Mouse (Mus musculus): ENCODE results near the gene Wdr24. TPM values are rescaled to one million over a fixed set of nuclear protein-coding genes. Genes with fewer than 3 reads are reported as not detected.

The Wdr24 gene
- total RNA-seq, 2 experiments from 2014 or later: 13.2 to 15.2 TPM

Other genes starting within 250 kb of the Wdr24 start
- gene Lmf1, start 244.5 kb upstream of the Wdr24 start, total RNA-seq (2023): 10 to 100 TPM; 13.6 to 14.3 TPM
- gene Gng13, start 106.5 kb upstream of the Wdr24 start, total RNA-seq (2023): not detected
- gene Chtf18, start 96.2 kb upstream of the Wdr24 start, total RNA-seq (2023): 10 to 100 TPM; 20.2 to 26.7 TPM
- gene Rpusd1, start 96.0 kb upstream of the Wdr24 start, total RNA-seq (2023): 1 to 10 TPM; 6.4 TPM
- gene Mslnl, start 87.6 kb upstream of the Wdr24 start, total RNA-seq (2023): not detected
- gene Msln, start 69.2 kb upstream of the Wdr24 start, total RNA-seq (2023): not detected
- gene Narfl, start 49.9 kb upstream of the Wdr24 start, total RNA-seq (2023): 10 to 100 TPM; 20.6 to 26.5 TPM
- gene Haghl, start 38.0 kb upstream of the Wdr24 start, total RNA-seq (2023): 10 to 100 TPM; 10.6 to 16.5 TPM
- not detected for gene Ccdc78, start 37.0 kb upstream of the Wdr24 start, total RNA-seq (2023)
- gene Fam173a, start 30.7 kb upstream of the Wdr24 start, total RNA-seq (2023): 10 to 100 TPM; 33.6 to 34.8 TPM
- gene AC134908.4, start 28.0 kb upstream of the Wdr24 start, total RNA-seq (2023): under 1 TPM in 1 of 2 experiments, not detected in 1; 0.66 TPM
- gene Metrn, start 26.5 kb upstream of the Wdr24 start, total RNA-seq (2023): 10 to 100 TPM; 16.1 to 17.2 TPM
- gene Fbxl16, start 14.5 kb upstream of the Wdr24 start, total RNA-seq (2023): not detected
- 10 to 100 TPM; 12.4 to 16.8 TPM for gene Jmjd8, start 5.2 kb downstream of the Wdr24 start, total RNA-seq (2023)
- 10 to 100 TPM; 45.6 to 55.2 TPM for gene Stub1, start 9.8 kb downstream of the Wdr24 start, total RNA-seq (2023)
- 1 to 10 TPM; 2.3 to 2.5 TPM for gene Rhbdl1, start 13.7 kb downstream of the Wdr24 start, total RNA-seq (2023)
- 1 to 10 TPM; 2.7 to 4.2 TPM for gene Gm20683, start 18.1 kb downstream of the Wdr24 start, total RNA-seq (2023)
- 10 to 100 TPM; 37.5 to 40.0 TPM for gene Rhot2, start 21.2 kb downstream of the Wdr24 start, total RNA-seq (2023)
- gene Wdr90, start 37.9 kb downstream of the Wdr24 start, total RNA-seq (2023): 10 to 100 TPM; 28.2 to 31.0 TPM
- gene Mcrip2, start 45.1 kb downstream of the Wdr24 start, total RNA-seq (2023): 1 to 10 TPM; 3.8 to 4.2 TPM
- 10 to 100 TPM; 10.2 to 10.3 TPM for gene Mettl26, start 51.4 kb downstream of the Wdr24 start, total RNA-seq (2023)
- 1 to 10 TPM; 2.5 to 3.8 TPM for gene Wfikkn1, start 57.2 kb downstream of the Wdr24 start, total RNA-seq (2023)
- 10 to 100 TPM; 16.6 to 19.2 TPM for gene Rab40c, start 96.1 kb downstream of the Wdr24 start, total RNA-seq (2023)
- 100 to 1,000 TPM in 1 of 2 experiments, 10 to 100 TPM in 1; 70.2 to 101 TPM for gene Pigq, start 121.3 kb downstream of the Wdr24 start, total RNA-seq (2023)
- gene Nhlrc4, start 121.3 kb downstream of the Wdr24 start, total RNA-seq (2023): under 1 TPM; 0.20 to 0.93 TPM
- gene A930017K11Rik, start 128.9 kb downstream of the Wdr24 start, total RNA-seq (2023): not detected
- 10 to 100 TPM; 17.0 to 22.0 TPM for gene Capn15, start 162.2 kb downstream of the Wdr24 start, total RNA-seq (2023)
- 1 to 10 TPM; 1.7 to 1.9 TPM for gene Rab11fip3, start 245.9 kb downstream of the Wdr24 start, total RNA-seq (2023)

Measured in neutrophil, adult 83 days (primary cell).